ENCODE assay signal across 17 mouse cellular contexts in the genomic region with DNA sequence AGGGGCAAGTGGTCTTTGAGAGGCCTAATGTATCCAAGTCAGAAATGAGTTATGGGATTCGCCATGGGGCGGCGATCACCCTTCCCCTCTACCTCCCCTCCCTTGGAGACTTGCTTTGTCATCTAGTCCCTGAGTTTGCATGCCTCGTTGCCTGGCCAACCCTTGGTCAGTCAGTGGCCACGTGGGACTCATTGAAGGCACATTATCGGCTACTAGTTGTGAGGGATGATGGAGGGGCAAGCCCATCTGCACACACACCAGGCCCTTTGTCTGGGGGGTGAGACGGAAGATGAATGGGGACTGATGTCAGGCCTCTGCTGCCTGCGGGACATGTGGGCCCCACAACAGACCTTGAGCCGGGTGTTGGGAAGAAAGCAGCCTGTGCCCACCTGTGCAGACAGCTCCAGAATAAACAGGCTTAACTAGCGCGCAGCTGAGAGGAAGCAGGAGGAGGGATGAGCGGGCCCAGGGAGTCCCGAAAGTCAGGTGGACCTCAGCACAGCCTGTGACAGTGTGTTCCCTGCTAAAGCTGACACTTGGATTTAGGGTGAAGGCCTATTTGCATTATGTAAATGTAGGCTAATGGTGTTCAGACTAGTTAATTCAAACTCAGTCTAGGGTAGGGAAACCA. TPM values are rescaled to one million over a fixed set of nuclear protein-coding genes. Genes with fewer than 3 reads are reported as not detected.
A peak's percentile ranks its signal among the peaks of the same experiment; 100 is the strongest.
DNase-seq lines count a peak whose midpoint lies in the region; ATAC-seq and TF ChIP-seq lines count a peak whose summit lies in the region.
"Had no signal": no experiment of that assay in that cellular context is flagged by ENCODE, and none has a peak within 500 bp of the region (broad histone marks: within the 10 kb centered on the region; RNA-seq: fewer than 3 reads in every experiment).

No protein-coding gene starts in this region.

- H3K9me3 ChIP-seq in forebrain, embryonic 14.5 days (replicated peaks; ENCODE audit: control insufficient read depth, low read length), result no peaks in the 10 kb centered on the region
- no peaks in the 10 kb centered on the region for H3K9me3 ChIP-seq in forebrain, embryonic 12.5 days
- no peaks in the 10 kb centered on the region for H3K9me3 ChIP-seq in intestine, embryonic 16.5 days (ENCODE audit: control insufficient read depth, low read length)
- H3K9me3 ChIP-seq: forebrain, embryonic 13.5 days; liver, embryonic 13.5 days; megakaryocyte, embryonic 14.5 days had no signal

- TF ChIP-seq POLR2A in heart, adult 2 months (IDR thresholded peaks at IDR 0.05; ENCODE audit: insufficient read depth, low read depth, low read length), result no peak

- H3K27me3 ChIP-seq in forebrain, embryonic 14.5 days (replicated peaks; ENCODE audit: control insufficient read depth, insufficient read depth, low read length), result no peaks in the 10 kb centered on the region
- no peaks in the 10 kb centered on the region for H3K27me3 ChIP-seq in forebrain, embryonic 12.5 days
- H3K27me3 ChIP-seq in intestine, embryonic 16.5 days (replicated peaks; ENCODE audit: control insufficient read depth, insufficient read depth, low read length), result no peaks in the 10 kb centered on the region; the same call in 1 of the 2 replicates
- H3K27me3 ChIP-seq in heart, adult 2 months (ENCODE audit: control insufficient read depth, insufficient read depth, low read length), result no peaks in the 10 kb centered on the region
- H3K27me3 ChIP-seq: forebrain, embryonic 13.5 days; liver, embryonic 13.5 days had no signal

- intact Hi-C loops in heart, adult 2 months (cut with DNase I), result no loop called here

- 58% methylated on average over 13 of the region's 13 CpGs for WGBS in forebrain, embryonic 14.5 days
- WGBS in forebrain, embryonic 12.5 days, result 55% methylated on average over 13 of the region's 13 CpGs
- 48% methylated on average over 13 of the region's 13 CpGs for WGBS in intestine, embryonic 16.5 days
- WGBS in heart, adult 2 months, result 78% methylated on average over 13 of the region's 13 CpGs

- no peaks in the 10 kb centered on the region for H3K36me3 ChIP-seq in forebrain, embryonic 14.5 days (ENCODE audit: control insufficient read depth, insufficient read depth, low read length)
- no peaks in the 10 kb centered on the region for H3K36me3 ChIP-seq in forebrain, embryonic 12.5 days (replicated peaks)
- no peaks in the 10 kb centered on the region for H3K36me3 ChIP-seq in intestine, embryonic 16.5 days (ENCODE audit: control insufficient read depth, insufficient read depth, low read length)
- no peaks in the 10 kb centered on the region for H3K36me3 ChIP-seq in heart, adult 2 months (ENCODE audit: control insufficient read depth, insufficient read depth, low read length)
- H3K36me3 ChIP-seq: liver, embryonic 13.5 days had no signal

- no peak overlapping the region for H3K27ac ChIP-seq in forebrain, embryonic 14.5 days (ENCODE audit: low read depth, low read length)
- no peak overlapping the region for H3K27ac ChIP-seq in forebrain, embryonic 12.5 days
- H3K27ac ChIP-seq in intestine, embryonic 16.5 days (ENCODE audit: low read length), result no peak overlapping the region
- no peak overlapping the region for H3K27ac ChIP-seq in heart, adult 2 months
- H3K27ac ChIP-seq: forebrain, embryonic 13.5 days; liver, embryonic 13.5 days had no signal

- DNase-seq in forebrain, embryonic 14.5 days (ENCODE audit: low spot score), result no peak
- DNase-seq in retina, postnatal 1 day, result peak; percentile 51
- DNase-seq in retina, embryonic 14.5 days (ENCODE audit: low spot score), result no peak
- DNase-seq in cerebellum, adult 9-10 months, result no peak
- DNase-seq in layer of hippocampus, adult 9-11 months, result no peak
- no peak for DNase-seq in heart, adult 2 months
- DNase-seq: cerebellum, postnatal 10 days; heart, postnatal 14 days; kidney, adult 9 months; liver, embryonic 13.5 days; right cerebral cortex, postnatal 14 days; thymus, postnatal 25 days had no signal

- no peaks in the 10 kb centered on the region for H3K79me2 ChIP-seq in heart, adult 2 months (replicated peaks; ENCODE audit: control insufficient read depth, insufficient read depth, low read length)

- TF ChIP-seq CTCF in heart, adult 2 months (IDR thresholded peaks at IDR 0.05), result no peak

- no peak for TF ChIP-seq EP300 in heart, adult 2 months (IDR thresholded peaks at IDR 0.05; ENCODE audit: insufficient read depth, low read depth, low read length)

- H3K4me3 ChIP-seq in forebrain, embryonic 14.5 days (ENCODE audit: low read depth, low read length), result no peak overlapping the region
- no peak overlapping the region for H3K4me3 ChIP-seq in forebrain, embryonic 12.5 days (replicated peaks)
- H3K4me3 ChIP-seq in intestine, embryonic 16.5 days (ENCODE audit: low read length), result no peak overlapping the region
- H3K4me3 ChIP-seq in heart, adult 2 months, result no peak overlapping the region
- H3K4me3 ChIP-seq: forebrain, embryonic 13.5 days; liver, embryonic 13.5 days; megakaryocyte, embryonic 14.5 days had no signal

- H3K4me2 ChIP-seq in forebrain, embryonic 14.5 days (ENCODE audit: low read length), result no peak overlapping the region
- no peak overlapping the region for H3K4me2 ChIP-seq in forebrain, embryonic 12.5 days
- no peak overlapping the region for H3K4me2 ChIP-seq in intestine, embryonic 16.5 days (ENCODE audit: low read depth, low read length)
- H3K4me2 ChIP-seq: forebrain, embryonic 13.5 days; liver, embryonic 13.5 days had no signal

- H3K4me1 ChIP-seq in forebrain, embryonic 14.5 days (ENCODE audit: control insufficient read depth, insufficient read depth, low read length), result no peaks in the 10 kb centered on the region
- peaks cover 9% of the 10 kb centered on the region for H3K4me1 ChIP-seq in forebrain, embryonic 12.5 days
- no peaks in the 10 kb centered on the region for H3K4me1 ChIP-seq in intestine, embryonic 16.5 days (ENCODE audit: control insufficient read depth, insufficient read depth, low read length)
- no peaks in the 10 kb centered on the region for H3K4me1 ChIP-seq in heart, adult 2 months (ENCODE audit: control insufficient read depth, insufficient read depth, low read length)
- H3K4me1 ChIP-seq: liver, embryonic 13.5 days had no signal

- no peak overlapping the region for H3K9ac ChIP-seq in forebrain, embryonic 14.5 days (ENCODE audit: low read length)
- no peak overlapping the region for H3K9ac ChIP-seq in forebrain, embryonic 12.5 days
- no peak overlapping the region for H3K9ac ChIP-seq in intestine, embryonic 16.5 days (ENCODE audit: low read depth, low read length)
- H3K9ac ChIP-seq in heart, adult 2 months (ENCODE audit: low read depth, low read length), result no peak overlapping the region
- H3K9ac ChIP-seq: forebrain, embryonic 13.5 days; liver, embryonic 13.5 days had no signal

- peak; percentile 32 for ATAC-seq in forebrain, embryonic 14.5 days
- no peak for ATAC-seq in forebrain, embryonic 12.5 days (ENCODE audit: low FRiP score)
- peak; percentile 48; the same call in 1 of the 2 replicates for ATAC-seq in intestine, embryonic 16.5 days
- ATAC-seq: forebrain, embryonic 13.5 days; lung, postnatal 0 days had no signal

RNA-seq across cellular contexts. Expression of gene Wdr61, which starts 11.5 kb away (rescaled TPM):
- polyA plus RNA-seq in forebrain, embryonic 14.5 days (2014; fragmentation: Nextera tagmentation; extraction: Ambion mirVana), result 141 and 159 TPM in 2 replicates
- polyA plus RNA-seq in forebrain, embryonic 12.5 days (2016; fragmentation: Nextera tagmentation; extraction: Ambion mirVana), result 140 and 142 TPM in 2 replicates
- 142 and 148 TPM in 2 replicates for polyA plus RNA-seq in intestine, embryonic 16.5 days (2015; fragmentation: Nextera tagmentation; extraction: Ambion mirVana)
- 10 to 100 TPM; 29.0 to 29.6 TPM for total RNA-seq in heart, adult 2 months (2021)
- 21.3 and 37.7 TPM in 2 replicates for polyA plus RNA-seq in heart, adult 2 months (2012; rRNA removed)

RNA-seq across cellular contexts. Expression of gene Crabp1, which starts 18.7 kb away (rescaled TPM):
- polyA plus RNA-seq in forebrain, embryonic 14.5 days (2014; fragmentation: Nextera tagmentation; extraction: Ambion mirVana), result 44.7 and 51.7 TPM in 2 replicates
- 106 and 133 TPM in 2 replicates for polyA plus RNA-seq in forebrain, embryonic 12.5 days (2016; fragmentation: Nextera tagmentation; extraction: Ambion mirVana)
- 9.0 and 9.8 TPM in 2 replicates for polyA plus RNA-seq in intestine, embryonic 16.5 days (2015; fragmentation: Nextera tagmentation; extraction: Ambion mirVana)
- total RNA-seq in heart, adult 2 months (2021), result not detected
- polyA plus RNA-seq in heart, adult 2 months (2012; rRNA removed), result 0.23 TPM in 1 of 2 replicates, not detected in the other
- total RNA-seq: heart, postnatal 14 days had no signal

RNA-seq across cellular contexts. Expression of gene Dnaja4, which starts 47.2 kb away (rescaled TPM):
- polyA plus RNA-seq in forebrain, embryonic 14.5 days (2014; fragmentation: Nextera tagmentation; extraction: Ambion mirVana), result 5.2 and 5.5 TPM in 2 replicates
- polyA plus RNA-seq in forebrain, embryonic 12.5 days (2016; fragmentation: Nextera tagmentation; extraction: Ambion mirVana), result 2.8 and 3.1 TPM in 2 replicates
- 3.9 and 4.5 TPM in 2 replicates for polyA plus RNA-seq in intestine, embryonic 16.5 days (2015; fragmentation: Nextera tagmentation; extraction: Ambion mirVana)
- total RNA-seq in heart, adult 2 months (2021), result 10 to 100 TPM; 81.9 to 85.5 TPM
- polyA plus RNA-seq in heart, adult 2 months (2012; rRNA removed), result 39.1 and 69.8 TPM in 2 replicates
